Mouse (Mus musculus) embryonic fibroblast, embryonic 13.5 days (primary cell): ENCODE data around the gene Tmed9. TPM values are rescaled to one million over a fixed set of nuclear protein-coding genes. Genes with fewer than 3 reads are reported as not detected.
A peak's percentile ranks its signal among the peaks of the same experiment; 100 is the strongest.

Source experiments
- H3K27ac ChIP-seq: 2 replicates; pipeline ENCODE4 v1.5.1; 2012; ENCODE audit warnings: low read length, control low read depth, inconsistent platforms; ENCODE audit not compliant: insufficient read depth
- H3K4me1 ChIP-seq: 2 replicates; pipeline ENCODE4 v1.6.1; 2011; ENCODE audit warnings: low read length; ENCODE audit not compliant: control insufficient read depth, insufficient read depth
- H3K4me3 ChIP-seq: 2 replicates; pipeline ENCODE4 v1.5.1; 2011; ENCODE audit warnings: mild to moderate bottlenecking, control low read depth, low read length; ENCODE audit not compliant: insufficient read depth
- CTCF ChIP-seq: IDR thresholded peaks from 2 replicates; pipeline ENCODE4 v1.5.1; 2011; ENCODE audit warnings: mild to moderate bottlenecking, control low read depth, low read length, moderate library complexity, borderline replicate concordance; ENCODE audit not compliant: insufficient read depth
- POLR2A ChIP-seq: IDR thresholded peaks from 2 replicates; pipeline ENCODE4 v1.6.1; 2011; ENCODE audit warnings: low read depth, mild to moderate bottlenecking, control low read depth, low read length, moderate library complexity
- polyA plus RNA-seq: library from polyadenylated mRNA; stranded (reverse); fragments of >200 nt; gene quantifications from 2 replicates; pipeline ENCODE4 v1.2.4, GENCODE M21; 2011; ENCODE audit warnings: low read depth; ENCODE audit not compliant: missing spikeins, insufficient read length

The Tmed9 gene
- 228 and 231 TPM in 2 replicates for polyA plus RNA-seq

- TF ChIP-seq CTCF (no peak), POLR2A (no peak)
- Histone ChIP-seq H3K27ac (no peak within 1 kb of the TSS), H3K4me1 (peaks cover 2% of the 10 kb centered on the region; the same call in 1 of the 2 replicates)
Measured at GRCm38 (mm10) chr13:55573432-55573831, at the start of gene Tmed9. Gene Tmed9 (plus strand): TSS chr13:55573732.

GRCm38 (mm10) chr13:55523951-55524600 lies 49.5 kb upstream of the Tmed9 start:
- no peak overlapping the region for H3K4me3 ChIP-seq
- TF ChIP-seq POLR2A (no peak), CTCF (no peak)
- H3K27ac ChIP-seq: no peak overlapping the region
- H3K4me1 ChIP-seq: no peaks in the 10 kb centered on the region

More at GRCm38 (mm10) chr13:55573432-55573831, at the start of gene Tmed9:
- no peak within 1 kb of the TSS for H3K4me3 ChIP-seq

- Histone ChIP-seq H3K27ac (no peak overlapping the region), H3K4me1 (no peaks in the 10 kb centered on the region)
- TF ChIP-seq CTCF (no peak), POLR2A (no peak)
Measured at GRCm38 (mm10) chr13:55525733-55526553, 47.6 kb upstream of the Tmed9 start.

GRCm38 (mm10) chr13:55527212-55527611 lies 46.3 kb upstream of the Tmed9 start:
- H3K4me1 ChIP-seq: no peaks in the 10 kb centered on the region
- TF ChIP-seq CTCF (no peak), POLR2A (no peak)

More at GRCm38 (mm10) chr13:55525733-55526553, 47.6 kb upstream of the Tmed9 start:
- no peak overlapping the region for H3K4me3 ChIP-seq

GRCm38 (mm10) chr13:55527834-55528772 lies 45.4 kb upstream of the Tmed9 start:
- TF ChIP-seq POLR2A (no peak), CTCF (no peak)
- Histone ChIP-seq H3K4me3 (no peak overlapping the region), H3K4me1 (no peaks in the 10 kb centered on the region), H3K27ac (no peak overlapping the region)

More at GRCm38 (mm10) chr13:55527212-55527611, 46.3 kb upstream of the Tmed9 start:
- Histone ChIP-seq H3K27ac (no peak overlapping the region), H3K4me3 (no peak overlapping the region)

- Histone ChIP-seq H3K4me3 (no peak within 1 kb of the TSS), H3K4me1 (no peaks in the 10 kb centered on the region), H3K27ac (no peak within 1 kb of the TSS)
- TF ChIP-seq POLR2A: no peak
- TF ChIP-seq CTCF: no peak
Measured at GRCm38 (mm10) chr13:55529198-55529915, 44.2 kb upstream of the Tmed9 start, which contains the start of gene Dok3. Gene Dok3 (minus strand): TSS chr13:55529296.

- no peak for TF ChIP-seq POLR2A
- H3K4me1 ChIP-seq: no peaks in the 10 kb centered on the region
Measured at GRCm38 (mm10) chr13:55535191-55535590, 38.3 kb upstream of the Tmed9 start.

GRCm38 (mm10) chr13:55535796-55536193 lies 37.7 kb upstream of the Tmed9 start:
- Histone ChIP-seq H3K27ac (no peak overlapping the region), H3K4me3 (peak overlapping the region; percentile 85), H3K4me1 (no peaks in the 10 kb centered on the region)
- TF ChIP-seq CTCF (no peak), POLR2A (no peak)

More at GRCm38 (mm10) chr13:55535191-55535590, 38.3 kb upstream of the Tmed9 start:
- Histone ChIP-seq H3K27ac (no peak overlapping the region), H3K4me3 (peak overlapping the region; percentile 85)
